Mouse (Mus musculus) retina, postnatal 1 day (tissue): Measurements from ENCODE around the gene Gas1.

Experiments used
- DNase-seq: peaks from one replicate; pipeline ENCODE4 v3.0.0-alpha.2; 2012

Gas1 gene

GRCm38 (mm10) chr13:60177106-60177796 lies at the start of gene Gas1:
Gene Gas1 (minus strand): TSS chr13:60177365.
- peak; percentile 99 for DNase-seq

- DNase-seq, result no peak
These were observed 49.2 kb upstream of the Gas1 start for GRCm38 (mm10) chr13:60226251-60226836.

GRCm38 (mm10) chr13:60225736-60226135 lies 48.6 kb upstream of the Gas1 start:
- no peak for DNase-seq

GRCm38 (mm10) chr13:60225276-60225675 lies 48.1 kb upstream of the Gas1 start:
- no peak for DNase-seq

- DNase-seq, result no peak
These were observed 46.6 kb upstream of the Gas1 start for GRCm38 (mm10) chr13:60223797-60224196.

- no peak for DNase-seq
These were observed 45.2 kb upstream of the Gas1 start for GRCm38 (mm10) chr13:60222336-60222735.

GRCm38 (mm10) chr13:60213896-60214295 lies 36.7 kb upstream of the Gas1 start:
- DNase-seq, result no peak

GRCm38 (mm10) chr13:60207135-60207601 lies 30.0 kb upstream of the Gas1 start:
- DNase-seq, result no peak

- no peak for DNase-seq
These were observed 27.6 kb upstream of the Gas1 start for GRCm38 (mm10) chr13:60204746-60205145.

- no peak for DNase-seq
These were observed 16.1 kb upstream of the Gas1 start for GRCm38 (mm10) chr13:60193273-60193672.

GRCm38 (mm10) chr13:60189923-60190322 lies 12.8 kb upstream of the Gas1 start:
- no peak for DNase-seq

GRCm38 (mm10) chr13:60188952-60189351 lies 11.8 kb upstream of the Gas1 start:
- no peak for DNase-seq

- no peak for DNase-seq
These were observed 10.1 kb upstream of the Gas1 start for GRCm38 (mm10) chr13:60187276-60187675.

- DNase-seq, result no peak
These were observed 5.2 kb upstream of the Gas1 start for GRCm38 (mm10) chr13:60182346-60182745.

- DNase-seq, result no peak
These were observed 2.5 kb upstream of the Gas1 start for GRCm38 (mm10) chr13:60179641-60180040.

GRCm38 (mm10) chr13:60178416-60178815 lies 1.3 kb upstream of the Gas1 start:
- DNase-seq, result peak; percentile 94

GRCm38 (mm10) chr13:60177797-60178110 lies 589 bp upstream of the Gas1 start:
- no peak for DNase-seq

- no peak for DNase-seq
These were observed 424 bp downstream of the Gas1 start for GRCm38 (mm10) chr13:60176776-60177105.

GRCm38 (mm10) chr13:60176136-60176775 lies 909 bp downstream of the Gas1 start:
- peak; percentile 87 for DNase-seq

- DNase-seq, result no peak
These were observed 1.6 kb downstream of the Gas1 start for GRCm38 (mm10) chr13:60175490-60176135.

- DNase-seq, result peak; percentile 37
These were observed 2.2 kb downstream of the Gas1 start for GRCm38 (mm10) chr13:60174953-60175352.

GRCm38 (mm10) chr13:60173591-60174524 lies 3.3 kb downstream of the Gas1 start:
- DNase-seq, result peak; percentile 34

- DNase-seq, result peak; percentile 27
These were observed 4.0 kb downstream of the Gas1 start for GRCm38 (mm10) chr13:60173186-60173585.
